Mouse (Mus musculus): Measurements from ENCODE around the gene Agbl4. TPM values are rescaled to one million over a fixed set of nuclear protein-coding genes. Genes with fewer than 3 reads are reported as not detected.

The Agbl4 gene
- polyA plus RNA-seq, 1 experiment from 2014 or later, result 0.21 TPM

GRCm38 (mm10) chr4:111284625-111285024 is 887.2 kb downstream of the Agbl4 start:
- Histone ChIP-seq H3K4me1 (ENCODE audit: control insufficient read depth, insufficient read depth, low read length) (no peaks in the 10 kb centered on the region), H3K36me3 (ENCODE audit: control insufficient read depth, insufficient read depth, low read length) (no peaks in the 10 kb centered on the region), H3K4me2 (ENCODE audit: low read depth, low read length) (no peak overlapping the region), H3K27me3 (ENCODE audit: control insufficient read depth, insufficient read depth, low read length) (no peaks in the 10 kb centered on the region), H3K27ac (ENCODE audit: low read length) (no peak overlapping the region), H3K4me3 (replicated peaks; ENCODE audit: low read length) (no peak overlapping the region), H3K9me3 (replicated peaks; ENCODE audit: control insufficient read depth, low read length) (no peaks in the 10 kb centered on the region), H3K9ac (ENCODE audit: low read length) (no peak overlapping the region)
- ATAC-seq (ENCODE audit: insufficient read depth, low FRiP score), result no peak
- WGBS, result 83% methylated on average over 2 of the region's 2 CpGs

- Histone ChIP-seq H3K9me3 (replicated peaks; ENCODE audit: control insufficient read depth, low read length) (no peaks in the 10 kb centered on the region), H3K27ac (ENCODE audit: low read length) (no peak overlapping the region), H3K4me2 (ENCODE audit: low read depth, low read length) (no peak overlapping the region), H3K9ac (ENCODE audit: low read length) (no peak overlapping the region), H3K27me3 (ENCODE audit: control insufficient read depth, insufficient read depth, low read length) (no peaks in the 10 kb centered on the region), H3K4me3 (replicated peaks; ENCODE audit: low read length) (no peak overlapping the region), H3K4me1 (ENCODE audit: control insufficient read depth, insufficient read depth, low read length) (no peaks in the 10 kb centered on the region), H3K36me3 (ENCODE audit: control insufficient read depth, insufficient read depth, low read length) (no peaks in the 10 kb centered on the region)
- WGBS, result 45% methylated on average over 3 of the region's 3 CpGs
- ATAC-seq (ENCODE audit: insufficient read depth, low FRiP score), result no peak
These were observed 897.2 kb downstream of the Agbl4 start for GRCm38 (mm10) chr4:111294528-111295241.

DNA sequence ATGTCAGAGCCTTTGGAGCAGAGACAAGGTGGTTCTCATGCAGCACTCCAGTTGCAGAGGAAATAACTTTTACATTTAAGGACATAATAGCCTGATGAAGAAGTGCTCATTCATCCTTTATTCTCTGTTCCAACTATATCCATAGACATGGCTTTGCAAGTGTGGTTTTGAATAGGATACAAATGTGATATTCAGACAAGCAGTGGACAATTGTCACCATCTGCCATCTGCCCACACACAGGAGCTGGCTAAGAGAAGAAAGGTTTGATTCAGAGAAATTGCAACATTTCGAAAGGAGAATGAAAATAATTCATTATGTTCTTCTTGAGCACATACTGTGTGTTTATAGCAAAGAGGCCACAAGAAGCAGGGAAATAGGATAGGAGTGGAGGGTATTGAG is 909.1 kb downstream of the Agbl4 start:
- WGBS, result 71% methylated on average over 1 of the region's 1 CpGs
- no peak for ATAC-seq (ENCODE audit: insufficient read depth, low FRiP score)
- Histone ChIP-seq H3K4me2 (ENCODE audit: low read depth, low read length) (no peak overlapping the region), H3K9me3 (replicated peaks; ENCODE audit: control insufficient read depth, low read length) (no peaks in the 10 kb centered on the region), H3K4me3 (replicated peaks; ENCODE audit: low read length) (no peak overlapping the region), H3K9ac (ENCODE audit: low read length) (no peak overlapping the region), H3K36me3 (ENCODE audit: control insufficient read depth, insufficient read depth, low read length) (no peaks in the 10 kb centered on the region), H3K4me1 (ENCODE audit: control insufficient read depth, insufficient read depth, low read length) (no peaks in the 10 kb centered on the region), H3K27me3 (ENCODE audit: control insufficient read depth, insufficient read depth, low read length) (no peaks in the 10 kb centered on the region), H3K27ac (ENCODE audit: low read length) (no peak overlapping the region)

DNA sequence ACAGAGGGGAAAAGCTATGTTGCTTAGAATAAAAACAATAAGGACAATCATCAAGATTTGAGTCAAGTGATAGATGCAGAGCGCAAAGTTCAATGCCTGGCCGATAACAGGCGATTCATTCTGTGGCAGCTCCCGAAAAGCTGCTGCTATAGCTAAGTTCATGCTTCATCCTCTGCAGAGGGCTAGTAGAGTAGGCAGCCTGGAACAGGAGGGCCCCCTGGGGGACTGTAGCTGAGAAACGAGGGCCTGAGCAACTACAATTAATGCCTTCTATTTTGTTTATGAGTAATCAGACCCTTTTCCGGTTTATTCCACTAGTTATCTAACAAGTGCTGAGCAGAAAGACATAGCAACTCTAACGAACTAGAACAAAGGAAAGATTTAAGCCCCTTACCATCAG is 909.7 kb downstream of the Agbl4 start:
- Histone ChIP-seq H3K27me3 (ENCODE audit: control insufficient read depth, insufficient read depth, low read length) (no peaks in the 10 kb centered on the region), H3K27ac (ENCODE audit: low read length) (no peak overlapping the region), H3K4me3 (replicated peaks; ENCODE audit: low read length) (no peak overlapping the region), H3K36me3 (ENCODE audit: control insufficient read depth, insufficient read depth, low read length) (no peaks in the 10 kb centered on the region), H3K4me2 (ENCODE audit: low read depth, low read length) (no peak overlapping the region), H3K9ac (ENCODE audit: low read length) (no peak overlapping the region), H3K9me3 (replicated peaks; ENCODE audit: control insufficient read depth, low read length) (no peaks in the 10 kb centered on the region), H3K4me1 (ENCODE audit: control insufficient read depth, insufficient read depth, low read length) (no peaks in the 10 kb centered on the region)
- 54% methylated on average over 7 of the region's 7 CpGs for WGBS
- ATAC-seq (ENCODE audit: insufficient read depth, low FRiP score), result no peak

- H3K9ac ChIP-seq (ENCODE audit: low read length), result no peak overlapping the region
- no peaks in the 10 kb centered on the region for H3K4me1 ChIP-seq (ENCODE audit: control insufficient read depth, insufficient read depth, low read length)
- WGBS, result 54% methylated on average over 5 of the region's 5 CpGs
- H3K27me3 ChIP-seq (ENCODE audit: control insufficient read depth, insufficient read depth, low read length), result no peaks in the 10 kb centered on the region
- no peak overlapping the region for H3K4me2 ChIP-seq (ENCODE audit: low read depth, low read length)
- H3K36me3 ChIP-seq (ENCODE audit: control insufficient read depth, insufficient read depth, low read length), result no peaks in the 10 kb centered on the region
- ATAC-seq (ENCODE audit: insufficient read depth, low FRiP score), result no peak
- H3K27ac ChIP-seq (ENCODE audit: low read length), result no peak overlapping the region
- H3K4me3 ChIP-seq (replicated peaks; ENCODE audit: low read length), result no peak overlapping the region
- H3K9me3 ChIP-seq (replicated peaks; ENCODE audit: control insufficient read depth, low read length), result no peaks in the 10 kb centered on the region
These were observed 910.2 kb downstream of the Agbl4 start for GRCm38 (mm10) chr4:111307633-111308032.

DNA sequence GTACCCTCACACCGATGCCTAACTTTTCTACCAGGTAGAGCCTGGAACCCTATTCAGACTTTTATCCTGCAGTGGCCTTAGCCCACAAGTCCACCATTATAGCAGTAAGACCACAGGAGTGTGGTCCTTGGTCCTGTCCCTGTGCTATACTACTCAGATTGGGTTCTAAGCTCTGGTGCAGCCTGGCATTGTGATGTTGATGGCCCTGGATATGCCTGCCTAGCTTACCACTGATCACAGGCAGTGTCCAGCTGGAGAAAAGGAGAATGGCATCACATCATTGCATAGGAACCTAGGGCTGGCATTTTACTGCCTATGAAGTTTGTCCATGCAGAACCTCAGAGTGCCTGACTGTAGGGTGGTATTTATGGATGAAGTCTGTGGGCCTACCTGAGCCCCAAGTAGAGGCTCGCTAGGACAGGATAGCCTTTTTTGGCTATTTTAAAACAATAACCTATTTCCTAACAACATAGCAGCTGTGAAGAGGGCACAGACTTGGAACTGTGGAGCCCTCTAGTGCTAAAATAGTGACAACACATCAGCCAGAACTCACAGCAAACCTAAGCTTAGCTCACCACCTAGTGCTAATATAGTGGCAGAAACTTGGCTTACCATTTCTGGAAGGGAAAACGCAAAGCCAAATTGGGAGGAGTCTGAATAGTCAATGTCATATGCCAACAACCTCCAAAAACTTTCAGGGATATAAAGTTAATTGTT is 911.3 kb downstream of the Agbl4 start:
- no peak for ATAC-seq (ENCODE audit: insufficient read depth, low FRiP score)
- 66% methylated on average over 3 of the region's 3 CpGs for WGBS

DNA sequence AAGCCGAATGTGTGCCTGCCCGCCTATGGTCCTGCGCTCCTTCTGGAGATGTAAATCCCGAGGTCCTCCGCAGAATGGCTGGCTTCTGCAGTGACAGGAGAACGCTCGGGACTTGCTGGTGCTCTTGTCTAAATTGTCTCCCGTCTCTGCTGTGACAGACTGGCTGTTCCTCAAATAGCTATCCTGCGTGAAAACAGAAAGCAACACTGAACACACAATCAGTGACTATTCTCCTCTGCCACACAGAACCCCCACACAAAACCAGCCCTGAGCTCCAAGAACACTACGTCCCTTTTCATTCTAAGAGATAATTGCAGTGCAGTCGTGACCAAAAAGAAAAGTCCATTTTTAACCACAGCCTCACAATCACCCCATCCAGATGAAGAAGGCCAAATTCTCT is 929.6 kb downstream of the Agbl4 start:
- whole genome bisulfite sequencing, result 74% methylated on average over 11 of the region's 11 CpGs
- Histone ChIP-seq H3K36me3 (ENCODE audit: control insufficient read depth, insufficient read depth, low read length) (no peaks in the 10 kb centered on the region), H3K4me2 (ENCODE audit: low read depth, low read length) (no peak overlapping the region), H3K4me1 (ENCODE audit: control insufficient read depth, insufficient read depth, low read length) (no peaks in the 10 kb centered on the region), H3K27me3 (ENCODE audit: control insufficient read depth, insufficient read depth, low read length) (no peaks in the 10 kb centered on the region), H3K9ac (ENCODE audit: low read length) (no peak overlapping the region), H3K27ac (ENCODE audit: low read length) (no peak overlapping the region), H3K4me3 (replicated peaks; ENCODE audit: low read length) (no peak overlapping the region), H3K9me3 (replicated peaks; ENCODE audit: control insufficient read depth, low read length) (no peaks in the 10 kb centered on the region)
- no peak for ATAC-seq (ENCODE audit: insufficient read depth, low FRiP score)

More for the DNA sequence above, 911.3 kb downstream of the Agbl4 start:
- H3K4me1 ChIP-seq (ENCODE audit: control insufficient read depth, insufficient read depth, low read length), result no peaks in the 10 kb centered on the region
- no peak overlapping the region for H3K4me3 ChIP-seq (replicated peaks; ENCODE audit: low read length)
- H3K27me3 ChIP-seq (ENCODE audit: control insufficient read depth, insufficient read depth, low read length), result no peaks in the 10 kb centered on the region
- H3K9ac ChIP-seq (ENCODE audit: low read length), result no peak overlapping the region
- no peaks in the 10 kb centered on the region for H3K36me3 ChIP-seq (ENCODE audit: control insufficient read depth, insufficient read depth, low read length)
- no peaks in the 10 kb centered on the region for H3K9me3 ChIP-seq (replicated peaks; ENCODE audit: control insufficient read depth, low read length)
- H3K27ac ChIP-seq (ENCODE audit: low read length), result no peak overlapping the region
- H3K4me2 ChIP-seq (ENCODE audit: low read depth, low read length), result no peak overlapping the region

DNA sequence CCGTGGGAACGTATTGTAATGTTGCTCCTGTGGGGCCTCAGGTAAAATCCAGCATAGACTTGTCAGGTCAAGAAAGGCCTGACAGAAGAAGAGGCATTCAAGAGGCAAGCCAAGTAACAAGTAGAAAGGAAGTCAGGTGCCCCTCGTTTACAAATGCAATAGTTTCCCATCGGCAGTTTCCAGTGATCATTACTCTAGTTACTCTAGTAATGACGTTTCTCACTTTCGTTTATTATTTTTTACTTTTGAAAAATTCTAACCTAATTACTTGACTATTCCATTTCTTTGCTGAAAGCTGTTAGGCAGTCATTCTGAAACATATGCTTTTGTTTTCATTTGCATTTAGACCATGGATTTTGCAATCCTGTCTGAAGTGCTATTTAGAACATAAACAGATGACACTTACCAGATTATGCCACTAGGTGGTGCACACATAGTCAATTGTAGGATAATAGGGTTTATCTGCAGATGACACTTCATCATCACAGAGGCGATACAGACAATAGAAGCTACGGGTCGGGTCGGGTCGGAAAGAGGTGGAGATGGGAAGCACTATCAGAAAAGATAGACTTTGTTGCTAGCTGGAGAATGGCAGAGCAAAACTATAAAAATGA is 930.4 kb downstream of the Agbl4 start:
- Histone ChIP-seq H3K36me3 (ENCODE audit: control insufficient read depth, insufficient read depth, low read length) (no peaks in the 10 kb centered on the region), H3K9me3 (replicated peaks; ENCODE audit: control insufficient read depth, low read length) (no peaks in the 10 kb centered on the region), H3K4me3 (replicated peaks; ENCODE audit: low read length) (no peak overlapping the region), H3K4me2 (ENCODE audit: low read depth, low read length) (no peak overlapping the region), H3K4me1 (ENCODE audit: control insufficient read depth, insufficient read depth, low read length) (no peaks in the 10 kb centered on the region), H3K9ac (ENCODE audit: low read length) (no peak overlapping the region), H3K27ac (ENCODE audit: low read length) (no peak overlapping the region), H3K27me3 (ENCODE audit: control insufficient read depth, insufficient read depth, low read length) (no peaks in the 10 kb centered on the region)
- no peak for ATAC-seq (ENCODE audit: insufficient read depth, low FRiP score)
- WGBS, result 59% methylated on average over 11 of the region's 11 CpGs

- Histone ChIP-seq H3K9me3 (replicated peaks; ENCODE audit: control insufficient read depth, low read length) (no peaks in the 10 kb centered on the region), H3K9ac (ENCODE audit: low read length) (no peak overlapping the region), H3K4me1 (ENCODE audit: control insufficient read depth, insufficient read depth, low read length) (no peaks in the 10 kb centered on the region), H3K4me2 (ENCODE audit: low read depth, low read length) (no peak overlapping the region), H3K36me3 (ENCODE audit: control insufficient read depth, insufficient read depth, low read length) (no peaks in the 10 kb centered on the region), H3K4me3 (replicated peaks; ENCODE audit: low read length) (no peak overlapping the region), H3K27ac (ENCODE audit: low read length) (no peak overlapping the region), H3K27me3 (ENCODE audit: control insufficient read depth, insufficient read depth, low read length) (no peaks in the 10 kb centered on the region)
- no peak for ATAC-seq (ENCODE audit: insufficient read depth, low FRiP score)
- 75% methylated on average over 4 of the region's 4 CpGs for WGBS
These were observed 932.0 kb downstream of the Agbl4 start for GRCm38 (mm10) chr4:111329501-111329900.

Measured in stomach, embryonic 16.5 days (tissue).